Mouse (Mus musculus) ES-E14 (cell line): ENCODE measurements around the gene Fkbp5. TPM values are rescaled to one million over a fixed set of nuclear protein-coding genes. Genes with fewer than 3 reads are reported as not detected.
A peak's percentile ranks its signal among the peaks of the same experiment; 100 is the strongest.

Source experiments
- DNase-seq: peaks from one replicate; pipeline ENCODE4 v3.0.0-alpha.2; 2013; ENCODE audit warnings: low read depth, low spot score
- H3K27ac ChIP-seq: 2 replicates; pipeline ENCODE4 v1.5.1; 2012; ENCODE audit warnings: low read depth, mild to moderate bottlenecking, low read length, moderate library complexity, mixed read lengths; ENCODE audit not compliant: poor library complexity, insufficient read depth, severe bottlenecking
- H3K36me3 ChIP-seq: 2 replicates; pipeline ENCODE4 v1.6.1; 2012; ENCODE audit warnings: mild to moderate bottlenecking, low read length, moderate library complexity, mixed read lengths; ENCODE audit not compliant: control insufficient read depth, poor library complexity, insufficient read depth, severe bottlenecking
- H3K4me1 ChIP-seq, 2 experiments: fragments of 150-350 bp in 1 of 2; sonication (generic) in 1 of 2; 2 replicates each; pipeline ENCODE4 v1.6.1; 2012; ENCODE audit warnings: low read length in 2 of 2, mild to moderate bottlenecking in 1 of 2, mixed read lengths in 1 of 2; ENCODE audit not compliant: control insufficient read depth in 2 of 2, insufficient read depth in 2 of 2, poor library complexity in 1 of 2
- H3K4me3 ChIP-seq, 2 experiments: fragments of 150-350 bp in 1 of 2; sonication (generic) in 1 of 2; 2 replicates each; pipeline ENCODE4 v1.5.1; 2012; ENCODE audit warnings: low read length in 2 of 2, low read depth in 1 of 2, mild to moderate bottlenecking in 1 of 2, mixed read lengths in 1 of 2; ENCODE audit not compliant: insufficient read depth in 1 of 2, poor library complexity in 1 of 2, severe bottlenecking in 1 of 2
- H3K9ac ChIP-seq: 2 replicates; pipeline ENCODE4 v1.6.1; 2012; ENCODE audit warnings: low read depth, mild to moderate bottlenecking, low read length, mixed read lengths; ENCODE audit not compliant: poor library complexity, insufficient read depth, severe bottlenecking
- H3K9me3 ChIP-seq: fragments of 150-350 bp; sonication (generic); 2 replicates; pipeline ENCODE4 v1.6.1; 2012; ENCODE audit warnings: low read depth, mild to moderate bottlenecking, low read length; ENCODE audit not compliant: control insufficient read depth, insufficient read depth
- CHD2 ChIP-seq: IDR thresholded peaks from 2 replicates; pipeline ENCODE4 v1.6.1; 2014; ENCODE audit warnings: mild to moderate bottlenecking, low read depth, low read length, inconsistent platforms
- HCFC1 ChIP-seq: IDR thresholded peaks from 2 replicates; pipeline ENCODE4 v1.6.1; 2012; ENCODE audit warnings: low read length, inconsistent platforms, borderline replicate concordance; ENCODE audit not compliant: insufficient read depth
- MAFK ChIP-seq: IDR thresholded peaks from 2 replicates; pipeline ENCODE4 v1.6.1; 2014; ENCODE audit warnings: mild to moderate bottlenecking, low read depth, low read length, inconsistent platforms; ENCODE audit not compliant: insufficient read depth
- ZC3H11A ChIP-seq: IDR thresholded peaks from 2 replicates; pipeline ENCODE4 v1.6.1; 2012; ENCODE audit warnings: low read depth, mild to moderate bottlenecking, inconsistent platforms, low read length, borderline replicate concordance
- ZNF384 ChIP-seq: IDR thresholded peaks from 2 replicates; pipeline ENCODE4 v1.6.1; 2012; ENCODE audit warnings: low read depth, low read length, inconsistent platforms
- in situ Hi-C, 2 experiments: fragments of 600-800 bp; cut with MboI; formaldehyde crosslinking; loops; one replicate each; pipeline ENCODE4 v1.15.1; 2025; ENCODE audit warnings: low sequenced_read_pairs in 2 of 2, inconsistent platforms in 1 of 2; ENCODE audit not compliant: unreplicated experiment in 2 of 2
- total RNA-seq: library from RNA; depleted of rRNA; stranded (reverse); fragments of 300-350 nt; gene quantifications from 2 replicates; pipeline ENCODE4 v1.2.3, GENCODE M21; 2012

Gene Fkbp5
- total RNA-seq, 1 experiment: 43.6 TPM

- Histone ChIP-seq H3K4me3 (no peak overlapping the region), H3K9ac (no peak overlapping the region), H3K36me3 (no peaks in the 10 kb centered on the region), H3K4me1 (peaks cover 0 to 10% of the 10 kb centered on the region in 2 experiments; a peak in 2 of 4 replicates), H3K9me3 (no peaks in the 10 kb centered on the region), H3K27ac (no peak overlapping the region)
- no peak for DNase-seq
- no peak for TF ChIP-seq HCFC1
- TF ChIP-seq ZNF384: no peak
- TF ChIP-seq ZC3H11A: no peak
- TF ChIP-seq MAFK: no peak
- TF ChIP-seq CHD2: no peak
- in situ Hi-C loops: no loop called here
Observed at GRCm38 (mm10) chr17:28527184-28528042, 10.1 kb upstream of the Fkbp5 start.

GRCm38 (mm10) chr17:28524831-28525430 is 7.6 kb upstream of the Fkbp5 start:
- Histone ChIP-seq H3K4me3 (no peak overlapping the region), H3K27ac (no peak overlapping the region), H3K36me3 (no peaks in the 10 kb centered on the region), H3K9ac (no peak overlapping the region), H3K4me1 (peaks cover 0 to 12% of the 10 kb centered on the region in 2 experiments; a peak in 2 of 4 replicates), H3K9me3 (no peaks in the 10 kb centered on the region)
- in situ Hi-C loops: no loop called here
- no peak for TF ChIP-seq ZNF384
- DNase-seq: no peak

GRCm38 (mm10) chr17:28524009-28524695 is 6.8 kb upstream of the Fkbp5 start:
- peak overlapping the region; percentile 67 for H3K27ac ChIP-seq
- peak overlapping the region; percentile 91 for H3K9ac ChIP-seq
- TF ChIP-seq CHD2 (no peak), ZNF384 (no peak), ZC3H11A (no peak), HCFC1 (no peak), MAFK (no peak)
- no peak for DNase-seq
- H3K4me1 ChIP-seq: peaks cover 0 to 11% of the 10 kb centered on the region in 2 experiments; a peak in 2 of 4 replicates
- no peaks in the 10 kb centered on the region for H3K36me3 ChIP-seq
- H3K9me3 ChIP-seq: no peaks in the 10 kb centered on the region
- in situ Hi-C loops: no loop called here
- peak overlapping the region; percentile 71 to 81; a peak in 3 of 4 replicates for H3K4me3 ChIP-seq

- Histone ChIP-seq H3K9ac (peak overlapping the region; percentile 91), H3K27ac (peak overlapping the region; percentile 67), H3K36me3 (no peaks in the 10 kb centered on the region), H3K4me3 (peak overlapping the region; percentile 71 to 81), H3K9me3 (no peaks in the 10 kb centered on the region), H3K4me1 (peaks cover 0 to 15% of the 10 kb centered on the region in 2 experiments; a peak in 2 of 4 replicates)
- no peak for DNase-seq
- in situ Hi-C loops: no loop called here
- no peak for TF ChIP-seq ZNF384
- TF ChIP-seq HCFC1: no peak
- no peak for TF ChIP-seq CHD2
- TF ChIP-seq MAFK: no peak
Observed at GRCm38 (mm10) chr17:28523355-28524008, 6.2 kb upstream of the Fkbp5 start.
